Mouse (Mus musculus) liver, postnatal 0 days (tissue): ENCODE measurements around the gene Rhebl1. TPM values are rescaled to one million over a fixed set of nuclear protein-coding genes. Genes with fewer than 3 reads are reported as not detected.
A peak's percentile ranks its signal among the peaks of the same experiment; 100 is the strongest.
"Not testable (repeated sequence)": the region's sequence is repeated elsewhere in the genome, so short reads cannot be mapped to it uniquely, and the experiment has no call there.

Experiments used
- ATAC-seq: fragments of 200-750 bp; cut with Nextera tagmentation; 2 replicates; pipeline ENCODE4 v1.8.0; 2017; ENCODE audit warnings: mild to moderate bottlenecking, moderate library complexity
- DNase-seq: peaks from one replicate; pipeline ENCODE4 v3.0.0-alpha.2; 2016
- H3K27ac ChIP-seq: fragments of 300-500 bp; sonication (generic); 2 replicates; pipeline ENCODE4 v1.5.1; 2014; ENCODE audit warnings: antibody characterized with exemption, moderate library complexity, mild to moderate bottlenecking, low read depth
- H3K27me3 ChIP-seq: fragments of 300-500 bp; sonication (generic); 2 replicates; pipeline ENCODE4 v1.6.1; 2014; ENCODE audit warnings: low read length, control low read depth, mixed read lengths; ENCODE audit not compliant: insufficient read depth
- H3K36me3 ChIP-seq: fragments of 300-500 bp; sonication (generic); replicated peaks from 2 replicates; pipeline ENCODE4 v1.6.1; 2014; ENCODE audit warnings: mild to moderate bottlenecking, control low read depth, low read length, moderate library complexity, mixed read lengths; ENCODE audit not compliant: insufficient read depth
- H3K4me1 ChIP-seq: fragments of 300-500 bp; sonication (generic); 2 replicates; pipeline ENCODE4 v1.6.1; 2014; ENCODE audit warnings: antibody characterized with exemption, mild to moderate bottlenecking, control low read depth; ENCODE audit not compliant: insufficient read depth
- H3K4me2 ChIP-seq: fragments of 300-500 bp; sonication (generic); 2 replicates; pipeline ENCODE4 v1.6.1; 2014; ENCODE audit warnings: low read depth, mild to moderate bottlenecking, low read length, moderate library complexity, mixed read lengths
- H3K4me3 ChIP-seq: fragments of 300-500 bp; sonication (generic); 2 replicates; pipeline ENCODE4 v1.5.1; 2014; ENCODE audit warnings: low read depth, low read length
- H3K9ac ChIP-seq: fragments of 300-500 bp; sonication (generic); replicated peaks from 2 replicates; pipeline ENCODE4 v1.6.1; 2014; ENCODE audit warnings: mild to moderate bottlenecking, moderate library complexity
- H3K9me3 ChIP-seq: fragments of 300-500 bp; sonication (generic); 2 replicates; pipeline ENCODE4 v1.6.1; 2016; ENCODE audit warnings: mild to moderate bottlenecking, control low read depth, low read length, mixed read lengths
- CTCF ChIP-seq: sonication (generic); IDR thresholded peaks from 2 replicates; pipeline ENCODE4 v1.5.1; 2016; ENCODE audit warnings: antibody characterized with exemption, low read depth
- EP300 ChIP-seq: IDR thresholded peaks from 2 replicates; pipeline ENCODE4 v1.6.1; 2016; ENCODE audit warnings: antibody characterized with exemption, low read depth, mild to moderate bottlenecking
- WGBS: fragments of 180-500 bp; shearing (Covaris S2); extraction: QIAGEN DNeasy Blood & Tissue Kit; methylation state at CpG from one replicate; pipeline ENCODE4 v1.1.7; 2014; ENCODE audit not compliant: insufficient replicate concordance; 5-methylcytosine and 5-hydroxymethylcytosine counted together
- polyA plus RNA-seq: library from polyadenylated mRNA; unstranded; fragments of >200 nt; fragmentation: Nextera tagmentation; extraction: Ambion mirVana; gene quantifications from 2 replicates; pipeline ENCODE4 v1.2.1, GENCODE M21; 2015

The Rhebl1 gene
- polyA plus RNA-seq, 1 experiment from 2014 or later: 1.4 TPM

GRCm38 (mm10) chr15:98924682-98925081 lies 30.3 kb upstream of the Rhebl1 start:
- no peak overlapping the region for H3K4me2 ChIP-seq
- H3K4me3 ChIP-seq: no peak overlapping the region
- no peaks in the 10 kb centered on the region for H3K9me3 ChIP-seq
- H3K4me1 ChIP-seq: peaks cover 7% of the 10 kb centered on the region
- no peak overlapping the region; the same call in 1 of the 2 replicates for H3K27ac ChIP-seq
- peak; percentile 31 for ATAC-seq
- H3K9ac ChIP-seq: no peak overlapping the region
- no peak for TF ChIP-seq CTCF
- no peaks in the 10 kb centered on the region for H3K27me3 ChIP-seq
- DNase-seq: no peak
- WGBS: 49% methylated on average over 3 of the region's 3 CpGs
- H3K36me3 ChIP-seq: no peaks in the 10 kb centered on the region

GRCm38 (mm10) chr15:98923031-98923537 lies 28.7 kb upstream of the Rhebl1 start:
- no peak for TF ChIP-seq CTCF
- TF ChIP-seq EP300: no peak
- 71% methylated on average over 2 of the region's 2 CpGs for WGBS
- Histone ChIP-seq H3K27me3 (no peaks in the 10 kb centered on the region), H3K9ac (no peak overlapping the region), H3K27ac (peak overlapping the region; percentile 32), H3K36me3 (no peaks in the 10 kb centered on the region), H3K4me2 (no peak overlapping the region), H3K4me1 (peaks cover 2% of the 10 kb centered on the region), H3K9me3 (no peaks in the 10 kb centered on the region), H3K4me3 (no peak overlapping the region)
- ATAC-seq: no peak
- DNase-seq: no peak

GRCm38 (mm10) chr15:98922581-98922980 lies 28.2 kb upstream of the Rhebl1 start:
- Histone ChIP-seq H3K4me1 (peaks cover 2% of the 10 kb centered on the region), H3K4me3 (no peak overlapping the region), H3K9me3 (no peaks in the 10 kb centered on the region), H3K27ac (peak overlapping the region; percentile 32), H3K9ac (no peak overlapping the region), H3K36me3 (no peaks in the 10 kb centered on the region), H3K4me2 (no peak overlapping the region), H3K27me3 (no peaks in the 10 kb centered on the region)
- DNase-seq (no peak), ATAC-seq (no peak)
- TF ChIP-seq EP300 (no peak), CTCF (no peak)
- 34% methylated on average over 3 of the region's 3 CpGs for WGBS

GRCm38 (mm10) chr15:98921510-98921909 lies 27.2 kb upstream of the Rhebl1 start:
- DNase-seq: no peak
- no peak overlapping the region for H3K4me3 ChIP-seq

GRCm38 (mm10) chr15:98918499-98918895 lies 24.2 kb upstream of the Rhebl1 start:
- DNase-seq, H3K36me3 ChIP-seq, H3K9me3 ChIP-seq, H3K27me3 ChIP-seq, ATAC-seq: not testable (repeated sequence)
- peaks cover 18% of the 10 kb centered on the region for H3K4me1 ChIP-seq
- 16% methylated on average over 8 of the region's 8 CpGs for WGBS
- peak overlapping the region; percentile 97 for H3K4me3 ChIP-seq
- H3K9ac ChIP-seq: peak overlapping the region; percentile 17
- peak overlapping the region; percentile 97 for H3K4me2 ChIP-seq
- H3K27ac ChIP-seq: peak overlapping the region; percentile 98

More at GRCm38 (mm10) chr15:98921510-98921909, 27.2 kb upstream of the Rhebl1 start:
- H3K27ac ChIP-seq: no peak overlapping the region
- peaks cover 6% of the 10 kb centered on the region for H3K4me1 ChIP-seq
- no peak overlapping the region for H3K9ac ChIP-seq
- TF ChIP-seq EP300 (no peak), CTCF (no peak)
- no peak overlapping the region for H3K4me2 ChIP-seq
- no peaks in the 10 kb centered on the region for H3K36me3 ChIP-seq
- H3K27me3 ChIP-seq: no peaks in the 10 kb centered on the region
- no peaks in the 10 kb centered on the region for H3K9me3 ChIP-seq
- WGBS: 87% methylated on average over 5 of the region's 5 CpGs
- ATAC-seq: no peak

GRCm38 (mm10) chr15:98917538-98918498 lies 23.5 kb upstream of the Rhebl1 start, which contains the start of gene Lmbr1l:
Gene Lmbr1l, minus strand, starts transcription at chr15:98918231.
- Histone ChIP-seq H3K4me2 (peak within 1 kb of the TSS; percentile 97), H3K9me3 (no peaks in the 10 kb centered on the region), H3K27me3 (no peaks in the 10 kb centered on the region), H3K9ac (peak within 1 kb of the TSS; percentile 88), H3K36me3 (peaks cover 3% of the 10 kb centered on the region), H3K4me1 (peaks cover 16% of the 10 kb centered on the region), H3K27ac (peak within 1 kb of the TSS; percentile 98), H3K4me3 (peak within 1 kb of the TSS; percentile 97)
- peak; percentile 97 for ATAC-seq
- under 1% methylated on average over 81 of the region's 82 CpGs for WGBS
- TF ChIP-seq EP300: peak; percentile 47; the same call in 1 of the 2 replicates
- no peak for TF ChIP-seq CTCF
- peak; percentile 98 for DNase-seq
